Mouse (Mus musculus) right cerebral cortex, postnatal 25 days (tissue): ENCODE data around the gene Ulk1.
"Not testable (repeated sequence)": the region's sequence is repeated elsewhere in the genome, so short reads cannot be mapped to it uniquely, and the experiment has no call there.

Experiments
- DNase-seq: peaks from one replicate; pipeline ENCODE4 v3.0.0; 2022

The Ulk1 gene

GRCm38 (mm10) chr5:110804012-110804743, 5.7 kb downstream of the Ulk1 start:
- no peak for DNase-seq

GRCm38 (mm10) chr5:110802809-110803208, 7.1 kb downstream of the Ulk1 start:
- no peak for DNase-seq

GRCm38 (mm10) chr5:110802186-110802585, 7.7 kb downstream of the Ulk1 start:
- DNase-seq, result no peak

GRCm38 (mm10) chr5:110801036-110801624, 8.8 kb downstream of the Ulk1 start:
- DNase-seq, result no peak

- no peak for DNase-seq
These were observed 12.2 kb downstream of the Ulk1 start for GRCm38 (mm10) chr5:110797696-110798095.

- DNase-seq, result no peak
These were observed 15.5 kb downstream of the Ulk1 start for GRCm38 (mm10) chr5:110794363-110794762.

GRCm38 (mm10) chr5:110788684-110789083, 21.2 kb downstream of the Ulk1 start:
- peak; percentile 29 for DNase-seq

GRCm38 (mm10) chr5:110786081-110786835, 23.6 kb downstream of the Ulk1 start:
- DNase-seq, result peak; percentile 46

- DNase-seq, result no peak
These were observed 26.7 kb downstream of the Ulk1 start for GRCm38 (mm10) chr5:110783150-110783549.

GRCm38 (mm10) chr5:110781529-110782238, 28.2 kb downstream of the Ulk1 start:
- no peak for DNase-seq

GRCm38 (mm10) chr5:110780761-110781528, 29.0 kb downstream of the Ulk1 start:
- no peak for DNase-seq

- peak; percentile 93 for DNase-seq
These were observed 29.7 kb downstream of the Ulk1 start, which contains the start of gene Pus1 for GRCm38 (mm10) chr5:110779998-110780760. Pus1 (minus strand) TSS chr5:110780659.

- DNase-seq, result no peak
These were observed 30.5 kb downstream of the Ulk1 start for GRCm38 (mm10) chr5:110779276-110779997.

GRCm38 (mm10) chr5:110778263-110778662, 31.6 kb downstream of the Ulk1 start:
- no peak for DNase-seq

- DNase-seq, result no peak
These were observed 33.8 kb downstream of the Ulk1 start for GRCm38 (mm10) chr5:110776141-110776540.

GRCm38 (mm10) chr5:110774511-110774910, 35.4 kb downstream of the Ulk1 start:
- no peak for DNase-seq

- DNase-seq, result not testable (repeated sequence)
These were observed 37.0 kb downstream of the Ulk1 start for GRCm38 (mm10) chr5:110772945-110773344.

- DNase-seq, result peak; percentile 100
These were observed 39.3 kb downstream of the Ulk1 start, which contains the start of gene Ep400 for GRCm38 (mm10) chr5:110770448-110771158. Ep400 (minus strand) TSS chr5:110770717.

GRCm38 (mm10) chr5:110770031-110770445, 39.9 kb downstream of the Ulk1 start:
- no peak for DNase-seq

GRCm38 (mm10) chr5:110769272-110769671, 40.6 kb downstream of the Ulk1 start:
- DNase-seq, result no peak
